ENCODE assay signal across 15 mouse cellular contexts in the genomic region with DNA sequence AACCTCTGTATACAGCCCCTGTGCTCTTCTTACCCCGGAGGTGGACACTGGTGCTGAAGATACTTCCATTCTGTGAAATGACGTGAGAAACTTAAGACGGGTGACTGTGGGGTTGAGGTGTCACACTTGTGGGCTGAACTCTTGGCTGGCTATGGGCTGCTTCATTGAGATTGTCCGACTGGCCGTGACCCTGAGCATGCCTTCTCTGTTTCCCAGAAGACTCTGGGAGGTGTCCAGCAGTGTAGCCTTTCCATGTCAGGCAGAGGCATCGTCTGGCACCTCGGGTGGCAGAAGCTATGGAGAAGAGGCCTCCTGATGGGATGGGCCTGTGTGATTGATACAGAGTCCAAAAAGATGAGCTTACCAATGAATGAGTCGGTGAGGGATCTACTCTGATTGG. TPM values are rescaled to one million over a fixed set of nuclear protein-coding genes. Genes with fewer than 3 reads are reported as not detected.
DNase-seq lines count a peak whose midpoint lies in the region; TF ChIP-seq lines count a peak whose summit lies in the region.
"Had no signal": no experiment of that assay in that cellular context is flagged by ENCODE, and none has a peak within 500 bp of the region (broad histone marks: within the 10 kb centered on the region; RNA-seq: fewer than 3 reads in every experiment).

No protein-coding gene starts in this region.

- H3K27ac ChIP-seq in gastrocnemius, adult 2 months = peak overlapping the region; percentile 78
- H3K27ac ChIP-seq: embryonic facial prominence, embryonic 10.5 days had no signal

- peak; percentile 73 for DNase-seq in gastrocnemius, adult 2 months
- no peak for DNase-seq in gastrocnemius, postnatal 25 days
- DNase-seq in heart, adult 11 months = peak; percentile 91
- DNase-seq in heart, postnatal 14 days = no peak
- DNase-seq in skeletal muscle tissue, adult 2 months (ENCODE audit: low read depth, low spot score) = peak; percentile 71
- DNase-seq: adrenal gland, adult 8-10 months; adrenal gland, postnatal 14 days; adrenal gland, postnatal 36 days; B cell, adult 2 months; cerebellum, adult 11-12 months; cerebellum, adult 2 months; cerebellum, adult 9-10 months; cerebellum, postnatal 25 days had no signal

- intact Hi-C loops in gastrocnemius, adult 2 months (cut with DNase I) = no loop called here
- intact Hi-C loops in heart, postnatal 14 days (cut with DNase I) = no loop called here

- H3K4me3 ChIP-seq in gastrocnemius, adult 2 months = 0 out of 2 replicates have a peak overlapping the region, but pooled peaks have one; percentile 38
- H3K4me3 ChIP-seq: embryonic facial prominence, embryonic 10.5 days; embryonic facial prominence, embryonic 12.5 days had no signal

- no peak for TF ChIP-seq CTCF in gastrocnemius, adult 2 months (IDR thresholded peaks at IDR 0.05)

RNA-seq across cellular contexts. Expression of a gene that starts 7.3 kb away (rescaled TPM):
- 10 to 100 TPM; 57.5 to 97.5 TPM for total RNA-seq in gastrocnemius, adult 2 months (2021)
- 100 to 1,000 TPM; 107 to 110 TPM for total RNA-seq in gastrocnemius, postnatal 25 days (2021)
- 100 to 1,000 TPM; 118 to 122 TPM for total RNA-seq in heart, postnatal 14 days (2021)

Comparison
In these comparisons a context has a peak if more than half of its experiments do, and no peak if none do; other contexts are left out.
1. DNase-seq: peak in gastrocnemius, adult 2 months (single experiment), heart, adult 11 months (single experiment) and skeletal muscle tissue, adult 2 months (single experiment); none in gastrocnemius, postnatal 25 days (single experiment) and heart, postnatal 14 days (0 of 2).